Mouse (Mus musculus) liver, adult 2 months (tissue): ENCODE measurements around the gene Aldh1a2.

Experiments used
- CTCF ChIP-seq: fragments of 200-500 bp; IDR thresholded peaks from 2 replicates; pipeline ENCODE4 v1.5.1; 2011; ENCODE audit warnings: low read depth, low read length, control low read depth
- POLR2A ChIP-seq: fragments of 200-500 bp; IDR thresholded peaks from 2 replicates; pipeline ENCODE4 v1.6.1; 2011; ENCODE audit warnings: low read length, control low read depth; ENCODE audit not compliant: insufficient read depth; ENCODE audit errors: extremely low read depth

DNA sequence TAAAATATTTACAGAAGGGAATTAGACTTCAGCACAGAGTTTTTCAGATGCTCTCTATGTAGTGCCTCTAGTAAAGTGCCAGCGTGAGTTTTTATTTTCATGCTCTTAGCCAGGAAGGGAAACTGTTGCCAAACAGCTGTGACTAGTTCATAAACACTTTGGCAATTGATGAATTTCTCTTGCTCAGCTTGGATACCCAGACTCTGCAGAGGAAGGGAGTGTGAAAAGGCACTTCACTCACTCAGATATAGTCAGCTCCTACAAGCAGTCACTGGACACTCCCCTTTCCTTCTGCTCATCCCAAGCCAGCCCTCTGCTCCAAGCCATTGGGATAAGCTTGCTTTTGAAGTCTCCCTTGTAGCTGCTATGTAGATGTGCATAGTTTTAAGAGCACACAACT is 21.0 kb downstream of the Aldh1a2 start:
- no peak for TF ChIP-seq CTCF
- TF ChIP-seq POLR2A = no peak
